Mouse (Mus musculus): ENCODE results near the gene Bfar.
"Not testable (repeated sequence)": the region's sequence is repeated elsewhere in the genome, so short reads cannot be mapped to it uniquely, and the experiment has no call there.

The Bfar gene

DNA sequence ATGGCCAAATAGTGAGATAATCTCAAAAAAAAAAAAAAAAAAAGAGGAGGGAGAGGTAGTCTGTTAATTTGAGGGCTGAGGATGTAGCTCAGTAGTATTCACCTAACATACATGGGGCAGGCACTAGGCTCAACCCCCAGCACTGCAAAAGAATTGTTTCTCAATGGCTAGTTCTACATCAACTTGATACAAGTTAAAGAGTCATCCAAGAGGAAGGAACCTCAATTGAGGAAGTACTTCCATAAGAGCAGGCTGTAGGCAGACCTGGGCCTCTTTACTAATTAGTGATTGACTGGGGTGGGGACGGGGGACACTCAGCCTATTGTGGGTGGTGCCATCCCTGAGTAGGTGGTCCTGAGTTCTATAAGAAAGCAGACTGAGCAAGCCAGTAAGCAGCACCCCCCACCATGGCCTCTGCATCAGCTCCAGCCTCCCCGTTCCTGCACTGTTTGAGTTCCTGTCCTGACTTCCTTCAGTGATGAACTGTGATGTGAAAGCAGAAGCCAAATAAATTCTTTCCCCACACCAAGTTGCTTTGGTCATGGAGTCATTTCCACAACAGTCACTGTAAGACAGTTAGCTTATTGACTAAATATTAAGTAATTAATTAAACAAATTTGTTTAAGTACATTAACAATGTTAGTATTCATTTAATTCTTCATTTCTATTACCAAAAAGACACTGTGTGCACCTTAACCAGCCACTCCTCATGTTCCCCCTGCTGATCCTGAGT, 45.3 kb downstream of the Bfar start:
- DNase-seq (ENCODE audit: low read depth, low spot score) = no peak

DNA sequence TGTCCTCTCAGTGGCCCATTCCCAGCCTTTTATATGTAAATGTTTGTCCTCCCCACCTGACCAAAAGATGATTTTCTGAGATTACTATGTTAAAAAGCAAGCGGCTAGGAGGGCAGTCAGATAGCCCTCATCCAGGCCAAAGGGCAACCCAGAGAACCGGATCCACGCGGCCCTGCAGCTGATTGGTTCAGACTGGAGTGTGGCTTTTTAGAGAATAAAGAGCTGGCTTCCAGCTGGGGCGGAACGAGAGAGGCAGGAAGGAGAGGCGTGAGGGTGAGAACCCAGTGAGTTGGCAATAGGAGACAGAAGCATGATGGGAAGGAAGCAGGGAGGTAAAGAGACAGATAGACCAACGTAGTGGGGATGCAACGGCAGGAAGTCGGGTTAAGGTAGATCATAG, 51.3 kb downstream of the Bfar start:
- DNase-seq (ENCODE audit: low read depth, low spot score) = no peak

DNA sequence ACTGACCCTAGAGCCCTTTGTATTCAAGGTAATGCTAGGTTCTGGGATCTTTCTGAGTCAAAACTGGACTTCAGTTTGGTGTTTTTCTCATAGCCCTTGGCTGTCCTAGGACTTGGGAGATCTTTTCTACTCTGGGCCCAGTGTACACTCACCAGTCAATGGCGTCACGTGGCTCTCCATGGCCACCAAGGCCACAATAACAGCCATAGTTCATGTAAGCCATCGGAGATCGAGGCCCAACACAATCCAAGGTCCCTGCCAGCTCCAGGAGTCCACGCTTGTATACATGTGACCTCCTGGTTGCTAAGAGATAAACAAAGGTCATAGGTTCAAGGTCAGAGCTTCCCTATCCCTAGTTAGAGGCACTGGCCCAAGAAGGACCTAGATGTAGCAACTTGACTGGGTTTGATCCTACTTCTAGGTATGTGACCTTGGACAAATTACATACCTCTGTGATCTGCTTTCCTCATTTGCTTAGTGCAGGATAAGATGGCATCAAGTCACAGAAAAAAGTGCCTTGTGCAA, 56.2 kb downstream of the Bfar start:
- no peak for DNase-seq (ENCODE audit: low read depth, low spot score)

DNA sequence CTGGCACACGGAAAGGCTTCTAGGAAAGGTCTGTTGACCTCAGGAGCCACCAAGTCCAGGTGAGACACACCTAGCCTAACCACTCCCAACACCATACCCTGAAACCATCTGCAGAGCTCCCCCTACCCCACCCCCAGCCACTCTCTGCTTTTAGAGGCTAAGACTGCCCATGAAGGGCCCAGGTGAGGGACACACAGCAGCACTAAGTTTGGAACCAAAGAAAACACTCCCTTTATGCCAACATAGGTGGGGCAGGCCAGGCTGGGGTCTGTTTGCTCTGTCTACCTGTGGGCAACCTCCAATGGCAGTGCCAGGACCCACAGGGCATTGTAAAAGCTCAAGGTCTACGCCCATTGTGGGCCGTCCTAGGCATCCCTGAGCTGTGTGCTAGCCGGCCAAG, 57.8 kb downstream of the Bfar start:
- DNase-seq (ENCODE audit: low read depth, low spot score) = no peak

DNA sequence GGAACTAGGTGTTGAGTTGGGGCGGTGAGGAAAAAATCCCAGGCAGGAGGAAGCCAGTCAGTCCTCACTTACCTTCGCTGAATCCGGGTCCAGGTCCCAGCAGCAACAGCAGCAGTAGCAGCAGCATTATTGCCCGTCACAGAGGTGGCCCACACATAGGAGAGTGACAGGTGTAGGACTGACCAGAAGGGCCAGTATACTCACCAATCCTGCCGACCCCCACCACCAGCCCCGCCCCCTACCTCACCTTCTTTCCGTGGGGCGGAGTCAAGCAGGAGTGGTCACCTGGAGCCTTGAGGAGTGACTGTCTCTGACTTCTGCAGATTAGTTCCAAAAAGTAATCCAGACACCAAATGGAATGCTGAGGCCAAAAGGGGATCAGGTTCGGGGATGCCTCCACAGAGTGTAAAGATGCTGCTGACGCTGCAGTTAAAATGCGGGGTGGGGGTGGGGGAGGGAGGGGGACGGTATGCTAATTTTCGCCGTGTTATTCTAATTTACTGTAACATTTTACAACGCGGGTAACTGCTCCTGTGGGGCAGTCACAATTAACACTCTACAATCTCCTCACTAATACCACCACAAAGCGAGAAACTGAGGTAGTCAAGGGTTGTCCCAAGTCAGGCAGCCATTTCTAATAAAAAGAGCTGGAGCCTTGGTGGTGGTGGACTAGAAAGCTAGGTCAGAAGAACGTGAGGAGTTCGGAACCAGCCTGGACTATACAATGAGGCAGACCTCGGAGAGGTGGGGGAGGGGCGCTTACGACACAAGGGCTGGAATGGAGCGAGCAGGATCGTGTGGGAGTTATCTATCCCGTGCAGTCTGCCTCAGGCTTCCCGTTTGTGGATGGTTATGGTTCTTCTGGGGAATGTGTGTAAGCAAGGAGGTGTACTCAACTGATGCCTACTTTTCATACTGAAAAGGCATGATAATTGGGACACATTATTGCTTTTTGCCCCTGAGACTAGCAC, 58.9 kb downstream of the Bfar start, which contains the start of gene Pla2g10:
Pla2g10 (minus strand) TSS at position 699 of the 971 bp plus-strand sequence.
- DNase-seq (ENCODE audit: low read depth, low spot score) = no peak

DNA sequence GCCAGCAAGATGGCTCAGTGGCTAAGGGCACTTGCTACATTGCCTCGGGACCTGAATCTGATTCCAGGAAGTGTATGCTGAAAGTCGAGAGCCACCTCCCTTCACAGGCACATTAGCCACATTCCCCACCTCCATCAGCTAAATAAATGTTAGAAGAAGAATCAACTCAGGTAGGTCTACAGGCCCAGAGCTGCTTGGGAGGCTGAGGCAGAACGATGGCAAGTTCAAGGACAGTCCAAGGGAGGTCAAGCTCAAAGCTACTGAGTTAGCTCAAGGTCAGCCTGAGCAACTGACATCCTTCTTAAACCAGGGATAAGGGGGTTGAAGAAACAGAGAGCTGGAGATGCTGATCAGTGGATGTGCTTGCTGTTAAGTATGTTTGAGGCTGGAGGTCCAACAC, 61.1 kb downstream of the Bfar start:
- DNase-seq (ENCODE audit: low read depth, low spot score) = no peak

DNA sequence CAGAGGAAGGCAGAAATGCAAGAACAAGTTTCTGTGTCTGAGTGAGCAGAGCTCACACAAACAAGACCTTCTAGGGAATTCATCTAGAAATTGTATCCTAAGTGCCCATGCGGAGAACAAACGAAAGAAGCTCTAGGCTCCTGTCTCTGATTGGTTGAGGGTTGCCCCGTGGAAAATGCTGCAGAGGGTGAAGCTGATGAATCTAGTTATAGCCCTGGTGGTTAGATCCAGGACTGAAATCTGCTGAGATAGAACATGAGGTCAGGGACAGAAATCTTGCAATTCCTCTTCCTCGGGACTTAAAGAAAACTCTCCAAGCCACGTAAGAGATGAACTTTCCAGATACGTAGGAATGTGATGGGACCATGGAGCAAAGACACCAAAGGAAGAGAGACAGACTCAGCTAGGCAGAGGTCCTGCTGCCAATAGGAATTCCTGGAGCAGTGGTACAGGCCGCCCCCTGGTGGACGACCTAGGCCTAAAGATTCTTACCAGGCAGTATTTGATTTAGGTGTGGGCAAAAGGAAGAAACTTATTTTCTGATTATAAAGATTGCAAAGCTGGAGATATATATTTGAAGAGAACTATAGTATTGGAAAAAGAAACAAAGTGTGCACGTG, 62.0 kb downstream of the Bfar start:
- DNase-seq (ENCODE audit: low read depth, low spot score) = peak; percentile 39

DNA sequence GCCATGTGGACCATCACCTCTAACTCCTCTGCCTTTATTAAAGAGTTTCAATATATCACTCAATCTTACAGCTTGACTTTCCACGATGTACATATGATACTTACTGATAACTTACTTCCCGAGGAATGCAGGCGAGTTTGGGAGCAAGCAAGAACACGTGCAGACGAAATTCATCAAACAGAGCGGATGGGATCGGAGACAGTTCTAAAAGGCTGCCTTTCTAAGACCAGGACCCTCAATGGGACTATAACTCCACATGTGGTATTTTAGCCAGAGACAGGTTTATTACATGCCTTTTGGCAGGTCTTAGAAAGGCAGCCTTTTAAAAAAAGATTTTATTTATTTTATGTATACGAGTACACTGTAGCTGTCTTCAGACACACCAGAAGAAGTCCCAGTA, 64.3 kb downstream of the Bfar start:
- no peak for DNase-seq (ENCODE audit: low read depth, low spot score)

DNA sequence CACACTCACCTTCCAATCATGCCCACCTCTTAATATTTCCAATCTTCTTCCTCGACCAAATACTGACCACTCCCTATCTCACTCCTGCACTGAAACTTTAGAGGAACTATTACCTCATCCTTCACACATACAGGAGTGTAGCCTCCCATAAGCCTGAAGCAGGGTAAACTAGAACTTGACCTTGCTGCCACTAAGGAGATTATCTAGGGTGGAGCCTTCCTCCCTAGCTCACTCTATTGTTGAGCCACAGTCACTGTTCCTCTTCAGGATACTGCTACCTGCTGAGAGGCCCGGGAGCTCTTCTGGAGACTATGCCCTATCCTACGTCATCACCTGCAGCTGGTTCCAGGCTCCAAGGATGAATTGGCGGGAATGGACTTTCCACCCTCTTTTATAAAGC, 67.4 kb downstream of the Bfar start:
- not testable (repeated sequence) for DNase-seq (ENCODE audit: low read depth, low spot score)

DNA sequence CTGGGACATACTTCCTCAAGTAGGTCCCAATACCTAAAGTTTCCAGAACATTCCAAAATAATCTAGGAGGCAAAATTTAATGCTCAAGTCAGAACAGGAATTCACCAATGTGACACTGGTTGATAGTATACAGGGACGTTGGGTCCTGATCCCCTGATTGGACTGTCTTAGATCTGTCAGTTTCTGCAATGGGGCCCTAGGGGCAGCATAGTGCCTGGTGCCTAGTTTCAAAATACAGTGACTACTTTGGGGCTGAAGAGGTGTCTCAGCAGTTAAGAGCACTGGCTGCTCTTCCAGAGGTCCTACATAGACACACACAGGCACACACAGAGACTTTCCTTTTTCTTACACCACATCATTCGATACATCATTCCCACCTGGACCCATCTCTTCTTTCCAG, 69.2 kb downstream of the Bfar start:
- no peak for DNase-seq (ENCODE audit: low read depth, low spot score)

DNA sequence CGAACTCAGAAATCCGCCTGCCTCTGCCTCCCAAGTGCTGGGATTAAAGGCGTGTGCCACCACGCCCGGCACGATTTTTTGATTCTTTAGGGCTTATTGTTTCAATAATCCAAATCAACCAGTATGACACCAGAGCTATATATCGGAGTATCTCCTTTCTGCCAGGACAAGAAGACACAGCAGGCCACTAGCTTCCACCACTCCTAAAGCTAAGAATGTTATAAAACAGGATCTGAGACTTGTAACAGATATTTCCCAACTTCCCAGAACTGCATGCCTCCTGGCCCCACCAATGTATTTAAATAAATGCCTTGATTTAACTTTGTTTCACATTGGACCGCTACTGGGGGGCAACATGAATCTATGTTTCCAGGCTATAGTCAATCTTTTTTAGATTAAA, 76.0 kb downstream of the Bfar start:
- DNase-seq (ENCODE audit: low read depth, low spot score) = no peak

DNA sequence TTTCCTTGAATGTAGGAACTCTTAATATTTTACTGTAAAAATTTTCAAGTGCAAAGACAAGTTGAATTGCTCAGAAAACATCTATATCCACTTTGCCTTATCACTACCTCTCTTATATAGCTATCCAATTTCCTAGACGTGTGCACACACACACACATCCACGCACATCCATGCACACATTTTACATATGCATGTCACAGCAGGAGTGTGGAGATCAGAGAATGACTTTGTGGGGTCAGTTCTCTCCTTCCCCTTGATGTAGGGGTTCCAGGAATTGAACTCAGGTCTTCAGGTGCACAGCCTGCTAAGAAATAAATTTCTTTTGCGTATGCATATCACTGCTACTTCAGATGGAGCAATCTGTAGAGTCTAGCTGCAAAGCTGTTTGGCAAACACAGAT, 76.5 kb downstream of the Bfar start:
- no peak for DNase-seq (ENCODE audit: low read depth, low spot score)

DNA sequence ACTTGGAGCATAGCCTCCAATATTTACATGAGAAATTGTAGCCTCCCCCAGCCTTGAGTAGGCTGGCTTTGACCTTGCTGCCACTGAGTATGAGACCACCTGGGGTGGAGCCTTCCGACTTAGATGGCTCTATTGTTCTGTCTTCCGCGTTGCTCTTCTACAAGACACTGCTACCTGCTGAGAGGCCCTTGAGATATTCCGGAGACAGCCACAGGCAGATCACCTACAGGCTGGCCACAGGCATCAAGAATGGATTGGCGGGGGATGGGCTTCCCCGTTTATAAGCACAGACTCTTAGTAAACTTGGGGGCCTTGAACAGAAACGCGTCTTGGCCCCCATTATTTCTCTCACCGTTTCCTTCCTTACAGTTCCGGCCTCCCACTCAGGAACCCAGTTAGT, 77.2 kb downstream of the Bfar start:
- not testable (repeated sequence) for DNase-seq (ENCODE audit: low read depth, low spot score)

DNA sequence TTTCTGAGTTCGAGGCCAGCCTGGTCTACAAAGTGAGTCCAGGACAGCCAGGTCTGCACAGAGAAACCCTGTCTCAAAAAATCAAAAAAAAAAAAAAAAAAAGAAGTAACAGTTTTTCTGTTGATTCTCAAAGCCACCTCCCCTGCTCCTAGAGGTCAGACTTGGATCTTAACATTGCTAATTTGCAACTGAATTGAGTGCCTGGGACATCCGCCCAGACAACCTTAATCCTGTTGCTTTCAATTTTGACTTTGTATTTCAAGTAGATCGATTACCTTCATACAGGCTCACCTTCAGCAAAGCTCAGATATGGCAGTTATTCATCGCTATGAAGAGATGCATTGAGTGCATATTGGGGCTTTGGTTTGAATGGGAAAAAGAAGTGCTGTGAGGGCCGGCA, 77.6 kb downstream of the Bfar start:
- DNase-seq (ENCODE audit: low read depth, low spot score) = no peak

DNA sequence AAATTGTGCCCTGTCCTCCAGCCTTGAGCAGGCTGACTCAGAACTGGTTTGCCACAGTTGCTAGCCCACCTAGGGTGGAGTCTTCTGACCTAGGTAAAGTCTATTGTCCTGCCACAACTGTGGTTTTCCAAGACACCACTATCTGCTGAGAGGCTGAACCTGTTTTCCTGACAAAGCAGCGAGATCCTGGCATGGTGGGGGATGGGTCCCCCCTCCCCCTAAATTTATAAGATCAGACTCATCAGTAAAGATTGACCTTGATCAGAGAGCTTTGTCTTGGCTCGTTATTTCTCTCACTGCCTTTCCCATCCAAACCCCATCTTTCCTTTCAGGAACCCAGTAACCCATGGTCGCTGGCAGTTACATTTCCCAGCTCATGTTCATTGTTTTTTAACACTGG, 78.3 kb downstream of the Bfar start:
- DNase-seq (ENCODE audit: low read depth, low spot score) = no peak

DNA sequence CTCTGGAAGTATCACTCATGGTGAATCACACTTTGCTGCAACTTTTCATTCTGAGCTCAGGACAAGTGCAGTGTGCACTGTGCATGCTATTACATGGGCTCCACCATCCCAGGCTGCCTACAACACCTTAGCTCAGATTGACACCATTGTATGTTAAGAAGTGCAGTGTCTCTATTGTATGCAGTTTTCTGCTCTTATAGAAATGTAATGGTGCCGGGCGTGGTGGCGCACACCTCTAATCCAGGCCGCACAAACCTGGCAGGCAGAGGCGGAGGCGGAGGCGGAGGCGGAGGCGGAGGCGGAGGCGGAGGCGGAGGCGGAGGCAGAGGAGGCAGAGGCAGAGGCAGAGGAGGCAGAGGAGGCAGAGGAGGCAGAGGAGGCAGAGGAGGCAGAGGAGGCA, 79.0 kb downstream of the Bfar start:
- DNase-seq (ENCODE audit: low read depth, low spot score) = no peak
